Mouse (Mus musculus): ENCODE results near the gene Tjp3.

DNA sequence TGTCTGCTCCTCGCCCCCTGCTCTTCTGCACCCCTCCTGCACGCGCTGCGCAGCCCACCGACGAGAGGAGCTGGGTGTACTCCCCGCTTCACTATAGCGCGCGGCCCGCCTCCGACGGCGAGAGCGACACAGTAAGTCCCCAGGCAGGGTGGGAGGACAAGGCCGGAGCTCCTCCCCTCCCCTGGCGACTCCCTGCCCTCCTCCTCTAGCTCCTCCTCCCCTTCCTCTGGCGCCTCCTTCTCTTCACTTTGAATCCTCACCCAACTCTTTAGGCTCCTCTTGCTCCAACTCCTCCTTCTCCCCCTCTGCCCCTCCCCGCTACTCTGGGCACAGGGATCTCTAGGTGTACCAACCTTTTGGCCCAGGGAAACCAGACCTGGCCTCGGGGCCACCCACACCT, 25.9 kb upstream of the Tjp3 start:
- TF ChIP-seq POLR2A (IDR thresholded peaks at IDR 0.05; ENCODE audit: low read depth, low read length): no peak
- TF ChIP-seq CTCF (conservative IDR thresholded peaks at IDR 0.05; ENCODE audit: insufficient read depth, insufficient read length, low read depth, low read length): no peak

Measured in kidney, adult 2 months (tissue).